Mouse (Mus musculus): Measurements from ENCODE around the gene Utp3. TPM values are rescaled to one million over a fixed set of nuclear protein-coding genes. Genes with fewer than 3 reads are reported as not detected.
A peak's percentile ranks its signal among the peaks of the same experiment; 100 is the strongest.

The Utp3 gene
- polyA plus RNA-seq, 1 experiment from 2014 or later, result 45.1 TPM

- Histone ChIP-seq H3K9me3 (no peaks in the 10 kb centered on the region), H3K4me1 (peaks cover 24% of the 10 kb centered on the region), H3K9ac (no peak overlapping the region), H3K27me3 (replicated peaks) (no peaks in the 10 kb centered on the region), H3K4me3 (no peak overlapping the region), H3K4me2 (no peak overlapping the region), H3K36me3 (replicated peaks) (no peaks in the 10 kb centered on the region), H3K27ac (no peak overlapping the region)
- ATAC-seq (replicated peaks), result no peak
- 33% methylated on average over 1 of the region's 1 CpGs for WGBS
Observed at GRCm38 (mm10) chr5:88558991-88559390, 4.7 kb downstream of the Utp3 start.

- Histone ChIP-seq H3K27me3 (replicated peaks) (no peaks in the 10 kb centered on the region), H3K27ac (no peak overlapping the region), H3K36me3 (replicated peaks) (no peaks in the 10 kb centered on the region), H3K9ac (no peak overlapping the region), H3K9me3 (no peaks in the 10 kb centered on the region), H3K4me2 (no peak overlapping the region), H3K4me1 (peaks cover 14% of the 10 kb centered on the region), H3K4me3 (no peak overlapping the region)
- ATAC-seq (replicated peaks), result no peak
- WGBS, result 86% methylated on average over 9 of the region's 9 CpGs
Observed at GRCm38 (mm10) chr5:88561080-88561814, 7.0 kb downstream of the Utp3 start.

- Histone ChIP-seq H3K27ac (no peak overlapping the region), H3K9ac (no peak overlapping the region), H3K9me3 (no peaks in the 10 kb centered on the region), H3K4me1 (peaks cover 20% of the 10 kb centered on the region), H3K4me3 (no peak overlapping the region), H3K27me3 (replicated peaks) (no peaks in the 10 kb centered on the region), H3K36me3 (replicated peaks) (no peaks in the 10 kb centered on the region), H3K4me2 (no peak overlapping the region)
- 78% methylated on average over 8 of the region's 8 CpGs for WGBS
- ATAC-seq (replicated peaks), result no peak
Observed at GRCm38 (mm10) chr5:88562863-88563780, 8.9 kb downstream of the Utp3 start.

GRCm38 (mm10) chr5:88564501-88565147 lies 10.4 kb downstream of the Utp3 start, which contains the start of gene Rufy3:
Gene Rufy3 (plus strand): TSS chr5:88565040.
- peak within 1 kb of the TSS; percentile 89 for H3K9ac ChIP-seq
- WGBS, result under 1% methylated on average over 66 of the region's 71 CpGs
- H3K27me3 ChIP-seq (replicated peaks), result no peaks in the 10 kb centered on the region
- peak within 1 kb of the TSS; percentile 91 for H3K27ac ChIP-seq
- peaks cover 20% of the 10 kb centered on the region for H3K4me1 ChIP-seq
- peak within 1 kb of the TSS; percentile 89 for H3K4me3 ChIP-seq
- peak; percentile 85 for ATAC-seq (replicated peaks)
- H3K36me3 ChIP-seq (replicated peaks), result no peaks in the 10 kb centered on the region
- H3K4me2 ChIP-seq, result peak within 1 kb of the TSS; percentile 68
- H3K9me3 ChIP-seq, result no peaks in the 10 kb centered on the region

- H3K27ac ChIP-seq, result peak overlapping the region; percentile 91
- no peaks in the 10 kb centered on the region for H3K36me3 ChIP-seq (replicated peaks)
- no peaks in the 10 kb centered on the region for H3K9me3 ChIP-seq
- H3K4me2 ChIP-seq, result peak overlapping the region; percentile 68
- peak overlapping the region; percentile 89 for H3K9ac ChIP-seq
- WGBS, result under 1% methylated on average over 93 of the region's 119 CpGs
- H3K4me1 ChIP-seq, result peaks cover 20% of the 10 kb centered on the region
- peak overlapping the region; percentile 89 for H3K4me3 ChIP-seq
- H3K27me3 ChIP-seq (replicated peaks), result no peaks in the 10 kb centered on the region
- ATAC-seq (replicated peaks), result peak; percentile 77
Observed at GRCm38 (mm10) chr5:88565148-88566033, 11.1 kb downstream of the Utp3 start.

- WGBS, result 4% methylated on average over 14 of the region's 14 CpGs
- Histone ChIP-seq H3K27ac (peak overlapping the region; percentile 91), H3K9ac (peak overlapping the region; percentile 89), H3K4me3 (peak overlapping the region; percentile 89), H3K4me1 (peaks cover 20% of the 10 kb centered on the region), H3K9me3 (no peaks in the 10 kb centered on the region), H3K4me2 (peak overlapping the region; percentile 68), H3K27me3 (replicated peaks) (no peaks in the 10 kb centered on the region), H3K36me3 (replicated peaks) (no peaks in the 10 kb centered on the region)
- ATAC-seq (replicated peaks), result peak; percentile 59; the same call in 1 of the 2 replicates
Observed at GRCm38 (mm10) chr5:88566034-88566841, 12.0 kb downstream of the Utp3 start.

- H3K4me2 ChIP-seq, result no peak overlapping the region
- peaks cover 17% of the 10 kb centered on the region for H3K4me1 ChIP-seq
- H3K27me3 ChIP-seq (replicated peaks), result no peaks in the 10 kb centered on the region
- H3K9ac ChIP-seq, result no peak overlapping the region
- H3K36me3 ChIP-seq (replicated peaks), result no peaks in the 10 kb centered on the region
- H3K9me3 ChIP-seq, result no peaks in the 10 kb centered on the region
- no peak overlapping the region for H3K4me3 ChIP-seq
- no peak for ATAC-seq (replicated peaks)
- H3K27ac ChIP-seq, result no peak overlapping the region
- WGBS, result 74% methylated on average over 3 of the region's 3 CpGs
Observed at GRCm38 (mm10) chr5:88569541-88569940, 15.3 kb downstream of the Utp3 start.

GRCm38 (mm10) chr5:88574829-88575228 lies 20.6 kb downstream of the Utp3 start:
- Histone ChIP-seq H3K4me2 (no peak overlapping the region), H3K27me3 (replicated peaks) (no peaks in the 10 kb centered on the region), H3K36me3 (replicated peaks) (no peaks in the 10 kb centered on the region), H3K4me3 (no peak overlapping the region), H3K4me1 (no peaks in the 10 kb centered on the region), H3K27ac (no peak overlapping the region), H3K9ac (no peak overlapping the region), H3K9me3 (no peaks in the 10 kb centered on the region)
- 93% methylated on average over 3 of the region's 3 CpGs for WGBS
- no peak for ATAC-seq (replicated peaks)

GRCm38 (mm10) chr5:88575506-88576338 lies 21.5 kb downstream of the Utp3 start:
- 75% methylated on average over 3 of the region's 3 CpGs for WGBS
- no peaks in the 10 kb centered on the region for H3K27me3 ChIP-seq (replicated peaks)
- no peak overlapping the region for H3K9ac ChIP-seq
- ATAC-seq (replicated peaks), result no peak
- no peak overlapping the region for H3K27ac ChIP-seq
- no peak overlapping the region for H3K4me2 ChIP-seq
- no peaks in the 10 kb centered on the region for H3K36me3 ChIP-seq (replicated peaks)
- no peaks in the 10 kb centered on the region for H3K9me3 ChIP-seq
- H3K4me3 ChIP-seq, result no peak overlapping the region
- no peaks in the 10 kb centered on the region for H3K4me1 ChIP-seq

- no peaks in the 10 kb centered on the region for H3K27me3 ChIP-seq (replicated peaks)
- no peaks in the 10 kb centered on the region for H3K36me3 ChIP-seq (replicated peaks)
- no peaks in the 10 kb centered on the region for H3K9me3 ChIP-seq
- H3K4me3 ChIP-seq, result no peak overlapping the region
- H3K27ac ChIP-seq, result no peak overlapping the region
- H3K9ac ChIP-seq, result no peak overlapping the region
- H3K4me1 ChIP-seq, result peaks cover 10% of the 10 kb centered on the region
- H3K4me2 ChIP-seq, result no peak overlapping the region
- WGBS, result 82% methylated on average over 10 of the region's 10 CpGs
- no peak for ATAC-seq (replicated peaks)
Observed at GRCm38 (mm10) chr5:88580681-88581080, 26.4 kb downstream of the Utp3 start.

Data from midbrain, embryonic 15.5 days (tissue).